Mouse (Mus musculus): Measurements from ENCODE around the gene Lifr.

DNA sequence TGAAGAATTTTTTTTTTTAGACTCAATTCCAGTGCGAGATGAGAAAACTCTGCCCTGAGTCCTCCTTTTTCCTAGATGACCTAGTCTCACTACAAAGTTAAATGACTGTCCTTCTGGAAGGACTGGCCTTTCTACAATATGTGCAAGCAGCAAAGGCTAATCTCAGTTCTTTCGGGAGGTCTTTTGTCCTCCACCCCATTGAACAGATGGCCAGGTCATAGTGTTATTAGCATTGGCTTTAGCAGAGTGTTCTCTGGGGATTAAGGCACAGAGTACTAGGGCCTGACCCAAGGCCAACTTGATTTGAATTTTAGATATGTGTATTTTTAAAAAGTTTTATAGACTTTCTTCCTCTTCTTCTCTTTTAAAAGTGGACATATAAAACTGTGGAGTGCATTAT is 12.1 kb upstream of the Lifr start:
- TF ChIP-seq CTCF (IDR thresholded peaks at IDR 0.05; ENCODE audit: low read depth) (no peak), EP300 (IDR thresholded peaks at IDR 0.05; ENCODE audit: low read depth) (no peak)
